Mouse (Mus musculus) small intestine, adult 2 months (tissue): Measurements from ENCODE around the gene Slc38a6.

ENCODE experiments used
- CTCF ChIP-seq: fragments of 200-500 bp; IDR thresholded peaks from 2 replicates; pipeline ENCODE4 v1.5.1; 2012; ENCODE audit warnings: low read depth, mild to moderate bottlenecking, control low read depth, inconsistent platforms, low read length, moderate library complexity, mixed read lengths; ENCODE audit not compliant: insufficient replicate concordance, insufficient read length; ENCODE audit errors: extremely low read depth
- POLR2A ChIP-seq: fragments of 200-500 bp; IDR thresholded peaks from 2 replicates; pipeline ENCODE4 v1.6.1; 2012; ENCODE audit warnings: low read depth, mild to moderate bottlenecking, control low read depth, inconsistent platforms, low read length, moderate library complexity

DNA sequence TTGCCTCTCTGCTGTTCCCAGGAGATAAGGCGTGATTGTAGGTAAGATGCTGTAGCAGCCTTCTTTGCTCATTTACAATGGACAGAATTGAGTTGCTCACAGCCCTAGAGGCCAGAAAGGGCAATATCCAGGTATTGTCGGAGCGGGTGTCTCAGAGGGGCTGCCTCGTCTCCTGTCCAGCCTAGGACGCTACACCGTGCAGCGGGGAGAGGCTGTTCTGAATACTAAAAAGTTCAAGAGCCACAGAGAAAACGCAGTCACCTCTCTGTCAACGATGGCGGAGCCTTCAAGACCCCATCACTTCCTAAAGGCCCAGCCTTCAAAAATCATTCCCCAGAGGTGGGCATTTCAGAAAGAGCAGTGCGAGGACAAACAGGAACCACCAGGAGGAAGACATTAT lies 74.6 kb downstream of the Slc38a6 start:
- TF ChIP-seq CTCF (no peak), POLR2A (no peak)
